Mouse (Mus musculus) CD8-positive naive resting alpha-beta T cell, adult 2 months (primary cell): Measurements from ENCODE around the gene Nabp1.
"Not testable (repeated sequence)": the region's sequence is repeated elsewhere in the genome, so short reads cannot be mapped to it uniquely, and the experiment has no call there.

ENCODE experiments used
- DNase-seq, 2 experiments: peaks; one replicate each; pipeline ENCODE4 v3.0.0; 2022; ENCODE audit warnings: low read depth in 2 of 2, low spot score in 2 of 2

The Nabp1 gene

GRCm38 (mm10) chr1:51493592-51494307 is 15.5 kb upstream of the Nabp1 start:
- no peak for DNase-seq

GRCm38 (mm10) chr1:51486291-51486690 is 8.1 kb upstream of the Nabp1 start:
- no peak for DNase-seq

GRCm38 (mm10) chr1:51480386-51480785 is 2.2 kb upstream of the Nabp1 start:
- no peak for DNase-seq

GRCm38 (mm10) chr1:51479691-51480090 is 1.5 kb upstream of the Nabp1 start:
- no peak for DNase-seq

GRCm38 (mm10) chr1:51479027-51479329 is 753 bp upstream of the Nabp1 start:
- DNase-seq: no peak

- DNase-seq: no peak
These were observed 556 bp downstream of the Nabp1 start for GRCm38 (mm10) chr1:51477656-51478081.

- DNase-seq: no peak
These were observed 1.8 kb downstream of the Nabp1 start for GRCm38 (mm10) chr1:51476405-51476804.

GRCm38 (mm10) chr1:51468077-51468476 is 10.1 kb downstream of the Nabp1 start:
- no peak for DNase-seq

GRCm38 (mm10) chr1:51467181-51467580 is 11.0 kb downstream of the Nabp1 start:
- DNase-seq: no peak

GRCm38 (mm10) chr1:51466385-51466784 is 11.8 kb downstream of the Nabp1 start:
- DNase-seq: no peak

GRCm38 (mm10) chr1:51465285-51465684 is 12.9 kb downstream of the Nabp1 start:
- DNase-seq: no peak

GRCm38 (mm10) chr1:51463038-51463437 is 15.2 kb downstream of the Nabp1 start:
- DNase-seq: no peak

GRCm38 (mm10) chr1:51458731-51459450 is 19.3 kb downstream of the Nabp1 start:
- peak; percentile 69 to 79 for DNase-seq

GRCm38 (mm10) chr1:51458089-51458488 is 20.1 kb downstream of the Nabp1 start:
- DNase-seq: no peak

GRCm38 (mm10) chr1:51457249-51457648 is 21.0 kb downstream of the Nabp1 start:
- no peak for DNase-seq

GRCm38 (mm10) chr1:51448789-51449188 is 29.4 kb downstream of the Nabp1 start:
- no peak for DNase-seq

- DNase-seq: no peak
These were observed 32.3 kb downstream of the Nabp1 start for GRCm38 (mm10) chr1:51445854-51446460.

- no peak for DNase-seq
These were observed 32.9 kb downstream of the Nabp1 start for GRCm38 (mm10) chr1:51445161-51445853.

GRCm38 (mm10) chr1:51429775-51430174 is 48.5 kb downstream of the Nabp1 start:
- no peak for DNase-seq

- no peak for DNase-seq
These were observed 51.9 kb downstream of the Nabp1 start for GRCm38 (mm10) chr1:51426298-51426697.

GRCm38 (mm10) chr1:51421029-51421428 is 57.2 kb downstream of the Nabp1 start:
- DNase-seq: not testable (repeated sequence)

- DNase-seq: no peak
These were observed 59.5 kb downstream of the Nabp1 start for GRCm38 (mm10) chr1:51418753-51419152.
